Mouse (Mus musculus) forebrain, embryonic 10.5 days (tissue): ENCODE measurements around the gene Swt1. TPM values are rescaled to one million over a fixed set of nuclear protein-coding genes. Genes with fewer than 3 reads are reported as not detected.
"Not testable (repeated sequence)": the region's sequence is repeated elsewhere in the genome, so short reads cannot be mapped to it uniquely, and the experiment has no call there.

Source experiments
- DNase-seq: peaks from one replicate; pipeline ENCODE4 v3.0.0-alpha.2; 2017; ENCODE audit warnings: low spot score; ENCODE audit errors: extremely low spot score
- H3K27ac ChIP-seq: fragments of 300-500 bp; sonication (generic); 2 replicates; pipeline ENCODE4 v1.5.1; 2016; ENCODE audit warnings: mild to moderate bottlenecking
- H3K27me3 ChIP-seq: fragments of 300-500 bp; sonication (generic); 2 replicates; pipeline ENCODE4 v1.6.1; 2016; ENCODE audit warnings: mild to moderate bottlenecking; ENCODE audit not compliant: poor library complexity, severe bottlenecking
- H3K36me3 ChIP-seq: fragments of 300-500 bp; sonication (generic); replicated peaks from 2 replicates; pipeline ENCODE4 v1.6.1; 2016; ENCODE audit warnings: mild to moderate bottlenecking, moderate library complexity
- H3K4me1 ChIP-seq: fragments of 300-500 bp; sonication (generic); 2 replicates; pipeline ENCODE4 v1.6.1; 2016
- H3K4me3 ChIP-seq: fragments of 300-500 bp; sonication (generic); 2 replicates; pipeline ENCODE4 v1.5.1; 2016; ENCODE audit warnings: mild to moderate bottlenecking, moderate library complexity
- H3K9me3 ChIP-seq: fragments of 300-500 bp; sonication (generic); 2 replicates; pipeline ENCODE4 v1.6.1; 2016; ENCODE audit warnings: mild to moderate bottlenecking, moderate library complexity
- WGBS: fragments of 180-500 bp; shearing (Covaris S2); methylation state at CpG from one replicate; pipeline ENCODE4 v1.1.7; 2016; 5-methylcytosine and 5-hydroxymethylcytosine counted together
- polyA plus RNA-seq: library from polyadenylated mRNA; unstranded; fragments of >200 nt; fragmentation: Nextera tagmentation; extraction: Ambion mirVana; gene quantifications from 2 replicates; pipeline ENCODE4 v1.2.1, GENCODE M21; 2016

Gene Swt1
- polyA plus RNA-seq, 1 experiment from 2014 or later, result 18.0 TPM

- Histone ChIP-seq H3K4me3 (no peak overlapping the region), H3K4me1 (peaks cover 10% of the 10 kb centered on the region; the same call in 1 of the 2 replicates), H3K27ac (no peak overlapping the region), H3K27me3 (no peaks in the 10 kb centered on the region), H3K36me3 (peaks cover 91% of the 10 kb centered on the region), H3K9me3 (no peaks in the 10 kb centered on the region)
- 91% methylated on average over 2 of the region's 2 CpGs for WGBS
- no peak for DNase-seq
These were observed 75.3 kb downstream of the Swt1 start for GRCm38 (mm10) chr1:151352911-151353310.

GRCm38 (mm10) chr1:151348293-151348692, 80.0 kb downstream of the Swt1 start:
- not testable (repeated sequence) for H3K4me3 ChIP-seq, DNase-seq, H3K27me3 ChIP-seq, H3K9me3 ChIP-seq, H3K27ac ChIP-seq
- peaks cover 38% of the 10 kb centered on the region for H3K4me1 ChIP-seq
- peaks cover 45% of the 10 kb centered on the region for H3K36me3 ChIP-seq
- 88% methylated on average over 4 of the region's 4 CpGs for WGBS

GRCm38 (mm10) chr1:151346681-151347127, 81.6 kb downstream of the Swt1 start:
- Histone ChIP-seq H3K9me3 (no peaks in the 10 kb centered on the region), H3K36me3 (peaks cover 29% of the 10 kb centered on the region), H3K4me3 (peak overlapping the region; percentile 98), H3K27me3 (no peaks in the 10 kb centered on the region), H3K4me1 (peaks cover 52% of the 10 kb centered on the region), H3K27ac (peak overlapping the region; percentile 40; the same call in 1 of the 2 replicates)
- no peak for DNase-seq
- 61% methylated on average over 6 of the region's 6 CpGs for WGBS

GRCm38 (mm10) chr1:151345863-151346195, 82.4 kb downstream of the Swt1 start:
- peak overlapping the region; percentile 99 for H3K27ac ChIP-seq

GRCm38 (mm10) chr1:151345109-151345862, 83.0 kb downstream of the Swt1 start:
- DNase-seq, result peak; percentile 91
- Histone ChIP-seq H3K27ac (peak overlapping the region; percentile 99), H3K27me3 (no peaks in the 10 kb centered on the region), H3K4me1 (peaks cover 52% of the 10 kb centered on the region), H3K4me3 (peak overlapping the region; percentile 98), H3K9me3 (no peaks in the 10 kb centered on the region), H3K36me3 (peaks cover 14% of the 10 kb centered on the region)
- WGBS, result under 1% methylated on average over 55 of the region's 55 CpGs

More at GRCm38 (mm10) chr1:151345863-151346195, 82.4 kb downstream of the Swt1 start:
- Histone ChIP-seq H3K4me1 (peaks cover 52% of the 10 kb centered on the region), H3K9me3 (no peaks in the 10 kb centered on the region), H3K4me3 (peak overlapping the region; percentile 98), H3K27me3 (no peaks in the 10 kb centered on the region), H3K36me3 (peaks cover 20% of the 10 kb centered on the region)
- no peak for DNase-seq

- H3K9me3 ChIP-seq, result no peaks in the 10 kb centered on the region
- peak; percentile 96 for DNase-seq
- peak within 1 kb of the TSS; percentile 99 for H3K27ac ChIP-seq
- whole genome bisulfite sequencing, result under 1% methylated on average over 104 of the region's 104 CpGs
- peaks cover 7% of the 10 kb centered on the region for H3K36me3 ChIP-seq
- peaks cover 59% of the 10 kb centered on the region for H3K4me1 ChIP-seq
- no peaks in the 10 kb centered on the region for H3K27me3 ChIP-seq
- peak within 1 kb of the TSS; percentile 98 for H3K4me3 ChIP-seq
These were observed 83.8 kb downstream of the Swt1 start, which contains the start of gene Ivns1abp for GRCm38 (mm10) chr1:151344283-151345108. Gene Ivns1abp (plus strand): TSS chr1:151344477.

- peak overlapping the region; percentile 99 for H3K27ac ChIP-seq
- peaks cover under 1% of the 10 kb centered on the region; the same call in 1 of the 2 replicates for H3K36me3 ChIP-seq
- H3K4me1 ChIP-seq, result peaks cover 63% of the 10 kb centered on the region
- DNase-seq, result no peak
- no peaks in the 10 kb centered on the region for H3K27me3 ChIP-seq
- WGBS, result under 1% methylated on average over 17 of the region's 17 CpGs
- no peaks in the 10 kb centered on the region for H3K9me3 ChIP-seq
- H3K4me3 ChIP-seq, result peak overlapping the region; percentile 98
These were observed 84.5 kb downstream of the Swt1 start for GRCm38 (mm10) chr1:151343571-151344282.

- DNase-seq, result no peak
These were observed 85.3 kb downstream of the Swt1 start for GRCm38 (mm10) chr1:151342968-151343367.

GRCm38 (mm10) chr1:151342311-151342710, 85.9 kb downstream of the Swt1 start:
- WGBS, result 82% methylated on average over 3 of the region's 3 CpGs
- no peak overlapping the region for H3K27ac ChIP-seq
- no peak for DNase-seq
- no peaks in the 10 kb centered on the region for H3K36me3 ChIP-seq
- no peak overlapping the region for H3K4me3 ChIP-seq
- H3K4me1 ChIP-seq, result peaks cover 58% of the 10 kb centered on the region
- no peaks in the 10 kb centered on the region for H3K9me3 ChIP-seq
- no peaks in the 10 kb centered on the region for H3K27me3 ChIP-seq

More at GRCm38 (mm10) chr1:151342968-151343367, 85.3 kb downstream of the Swt1 start:
- Histone ChIP-seq H3K36me3 (no peaks in the 10 kb centered on the region), H3K4me1 (peaks cover 64% of the 10 kb centered on the region), H3K27me3 (no peaks in the 10 kb centered on the region), H3K27ac (no peak overlapping the region), H3K9me3 (no peaks in the 10 kb centered on the region), H3K4me3 (peak overlapping the region; percentile 98; the same call in 1 of the 2 replicates)
- 41% methylated on average over 6 of the region's 6 CpGs for WGBS

GRCm38 (mm10) chr1:151341321-151342044, 86.8 kb downstream of the Swt1 start:
- Histone ChIP-seq H3K27me3 (no peaks in the 10 kb centered on the region), H3K27ac (no peak overlapping the region), H3K4me1 (peaks cover 50% of the 10 kb centered on the region), H3K9me3 (no peaks in the 10 kb centered on the region), H3K36me3 (no peaks in the 10 kb centered on the region), H3K4me3 (no peak overlapping the region)
- 79% methylated on average over 8 of the region's 8 CpGs for WGBS
- no peak for DNase-seq

GRCm38 (mm10) chr1:151338941-151339340, 89.3 kb downstream of the Swt1 start:
- no peaks in the 10 kb centered on the region for H3K27me3 ChIP-seq
- 52% methylated on average over 2 of the region's 2 CpGs for WGBS
- H3K36me3 ChIP-seq, result no peaks in the 10 kb centered on the region
- DNase-seq, result no peak
- no peak overlapping the region for H3K4me3 ChIP-seq
- H3K27ac ChIP-seq, result 0 out of 2 replicates have a peak overlapping the region, but pooled peaks have one; percentile 41
- H3K4me1 ChIP-seq, result peaks cover 42% of the 10 kb centered on the region
- no peaks in the 10 kb centered on the region for H3K9me3 ChIP-seq

GRCm38 (mm10) chr1:151338234-151338633, 90.0 kb downstream of the Swt1 start:
- H3K36me3 ChIP-seq, result no peaks in the 10 kb centered on the region
- no peak overlapping the region for H3K27ac ChIP-seq
- no peak overlapping the region for H3K4me3 ChIP-seq
- no peaks in the 10 kb centered on the region for H3K9me3 ChIP-seq
- DNase-seq, result no peak
- H3K27me3 ChIP-seq, result no peaks in the 10 kb centered on the region
- H3K4me1 ChIP-seq, result peaks cover 35% of the 10 kb centered on the region
